Comparison of ENCODE assay signal across 2 mouse cellular contexts in the genomic region with DNA sequence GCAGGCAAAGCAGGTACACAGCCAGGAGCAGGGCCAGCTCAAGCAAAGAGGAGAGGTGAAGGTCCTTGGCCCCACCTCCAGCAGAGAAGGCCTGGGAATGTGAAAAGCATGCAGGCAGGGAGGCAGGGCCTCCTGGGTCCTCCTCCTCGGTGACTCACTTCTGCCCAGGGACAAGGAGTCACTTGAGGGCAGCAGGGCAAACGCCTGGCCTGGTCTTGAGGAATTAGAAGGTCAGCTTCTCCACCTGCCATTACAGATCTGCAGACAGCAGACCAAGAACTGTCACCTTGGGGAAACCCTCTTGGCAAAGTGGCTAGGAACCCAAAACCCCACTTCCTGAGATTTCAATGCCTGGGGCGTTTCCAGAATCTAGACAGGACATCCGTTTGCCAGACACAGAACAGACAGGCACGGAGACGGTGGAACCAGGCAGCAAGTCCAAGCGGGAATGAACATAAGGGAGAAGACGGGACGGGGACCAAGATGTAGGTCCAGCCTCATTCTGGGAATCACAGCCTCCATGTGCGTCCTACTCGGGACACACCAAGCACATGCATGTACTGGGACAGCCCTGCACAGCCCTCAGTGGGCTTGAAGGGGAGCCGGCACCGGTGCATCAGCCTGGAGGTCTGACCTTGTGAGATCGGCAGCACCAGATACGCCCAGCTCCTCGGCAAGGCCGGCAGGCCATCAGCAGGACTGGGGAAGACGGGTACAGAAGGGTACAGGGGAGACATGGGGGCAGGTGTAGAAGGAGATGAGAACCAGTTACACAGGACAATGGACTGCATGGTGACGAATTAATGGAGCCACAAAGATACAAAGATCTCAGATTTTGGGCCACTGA.
A peak's percentile ranks its signal among the peaks of the same experiment; 100 is the strongest.
TF ChIP-seq lines count a peak whose summit lies in the region.

No protein-coding gene starts in this region.

TF ChIP-seq in C2C12, 6 proteins besides CTCF, POLR2A, EP300 and RAD21:
- peak; percentile 64 for TF ChIP-seq MYOD1 (IDR thresholded peaks at IDR 0.05; ENCODE audit: control insufficient read depth, insufficient read length, low read depth)
- no peak for TF ChIP-seq MAX (IDR thresholded peaks at IDR 0.05)

TF ChIP-seq in myocyte, 11 proteins besides CTCF, POLR2A, EP300 and RAD21:
- TF ChIP-seq MYOG (IDR thresholded peaks at IDR 0.05; ENCODE audit: control insufficient read depth in 1 of 3, insufficient read depth in 1 of 3, insufficient read length in 2 of 3, low read depth in 2 of 3) (peak in 1 of 3 experiments; percentile 32), USF1 (IDR thresholded peaks at IDR 0.05; ENCODE audit: low read depth) (no peak), E2F4 (IDR thresholded peaks at IDR 0.05; ENCODE audit: insufficient read depth) (no peak), REST (IDR thresholded peaks at IDR 0.05; ENCODE audit: insufficient read depth, insufficient read length) (no peak), POLR2AphosphoS2 (IDR thresholded peaks at IDR 0.05; ENCODE audit: insufficient read length, low read depth) (no peak), SRF (IDR thresholded peaks at IDR 0.05; ENCODE audit: control insufficient read depth, insufficient read length, low read depth) (no peak), TCF3 (IDR thresholded peaks at IDR 0.05; ENCODE audit: insufficient read length, low read depth) (no peak), CEBPB (IDR thresholded peaks at IDR 0.05; ENCODE audit: insufficient read depth, poor library complexity, severe bottlenecking) (no peak), MYOD1 (IDR thresholded peaks at IDR 0.05; ENCODE audit: control insufficient read depth in 1 of 3, insufficient read length in 2 of 3, low read depth in 2 of 3) (peak; percentile 16 to 69 (median 43)), MAX (IDR thresholded peaks at IDR 0.05; ENCODE audit: low read depth) (no peak), TCF12 (IDR thresholded peaks at IDR 0.05; ENCODE audit: insufficient read depth, poor library complexity, severe bottlenecking) (no peak)
